Mouse (Mus musculus) kidney, embryonic 15.5 days (tissue): ENCODE measurements at regions not wholly inside any gene's neighbourhood (a gene's known extent, or its start where the extent isn't known, plus 50 kb on each side); places are given as distances from the start of the nearest gene placed in this dataset.

ENCODE experiments used
- ATAC-seq: fragments of 200-750 bp; cut with Nextera tagmentation; replicated peaks from 2 replicates; pipeline ENCODE4 v1.8.0; 2017; ENCODE audit warnings: moderate TSS enrichment; ENCODE audit not compliant: low FRiP score
- H3K27ac ChIP-seq: fragments of 300-500 bp; sonication (generic); 2 replicates; pipeline ENCODE4 v1.5.1; 2015; ENCODE audit warnings: mild to moderate bottlenecking, inconsistent platforms
- H3K27me3 ChIP-seq: fragments of 300-500 bp; sonication (generic); 2 replicates; pipeline ENCODE4 v1.6.1; 2015; ENCODE audit warnings: inconsistent platforms
- H3K36me3 ChIP-seq: fragments of 300-500 bp; sonication (generic); 2 replicates; pipeline ENCODE4 v1.6.1; 2015; ENCODE audit warnings: inconsistent platforms
- H3K4me1 ChIP-seq: fragments of 300-500 bp; sonication (generic); 2 replicates; pipeline ENCODE4 v1.6.1; 2015; ENCODE audit warnings: inconsistent platforms
- H3K4me2 ChIP-seq: fragments of 300-500 bp; sonication (generic); 2 replicates; pipeline ENCODE4 v1.6.1; 2015; ENCODE audit warnings: moderate library complexity, mild to moderate bottlenecking, inconsistent platforms
- H3K4me3 ChIP-seq: fragments of 300-500 bp; sonication (generic); replicated peaks from 2 replicates; pipeline ENCODE4 v1.5.1; 2015; ENCODE audit warnings: mild to moderate bottlenecking, inconsistent platforms
- H3K9ac ChIP-seq: fragments of 300-500 bp; sonication (generic); 2 replicates; pipeline ENCODE4 v1.6.1; 2015; ENCODE audit warnings: mild to moderate bottlenecking, inconsistent platforms
- H3K9me3 ChIP-seq: fragments of 300-500 bp; sonication (generic); replicated peaks from 2 replicates; pipeline ENCODE4 v1.6.1; 2016; ENCODE audit warnings: inconsistent platforms
- WGBS: fragments of 180-500 bp; shearing (Covaris S2); methylation state at CpG from one replicate; pipeline ENCODE4 v1.1.7; 2015; ENCODE audit warnings: mixed read lengths; 5-methylcytosine and 5-hydroxymethylcytosine counted together

DNA sequence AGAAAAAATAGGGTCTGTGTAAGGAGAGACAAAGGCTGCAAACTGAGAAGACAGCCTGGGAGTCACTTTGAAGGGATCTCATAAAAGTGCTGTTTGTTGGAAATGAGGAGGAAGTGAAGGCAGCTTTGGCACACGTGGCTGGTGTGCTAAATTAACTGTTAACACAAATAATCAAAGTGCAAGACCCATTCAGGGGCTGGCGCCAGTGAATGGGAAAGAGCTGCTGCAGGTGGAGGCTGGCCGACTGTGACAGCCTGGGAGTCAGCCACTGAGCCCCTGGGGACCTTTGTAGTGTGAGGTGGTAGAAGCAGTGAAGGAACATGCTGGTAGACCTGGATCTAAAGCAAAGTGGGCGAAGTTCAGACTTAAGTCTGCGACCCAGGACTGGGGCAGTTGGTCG, 57.8 kb upstream of the Gm21897 start:
- no peak overlapping the region for H3K9ac ChIP-seq
- peak; percentile 89 for ATAC-seq

DNA sequence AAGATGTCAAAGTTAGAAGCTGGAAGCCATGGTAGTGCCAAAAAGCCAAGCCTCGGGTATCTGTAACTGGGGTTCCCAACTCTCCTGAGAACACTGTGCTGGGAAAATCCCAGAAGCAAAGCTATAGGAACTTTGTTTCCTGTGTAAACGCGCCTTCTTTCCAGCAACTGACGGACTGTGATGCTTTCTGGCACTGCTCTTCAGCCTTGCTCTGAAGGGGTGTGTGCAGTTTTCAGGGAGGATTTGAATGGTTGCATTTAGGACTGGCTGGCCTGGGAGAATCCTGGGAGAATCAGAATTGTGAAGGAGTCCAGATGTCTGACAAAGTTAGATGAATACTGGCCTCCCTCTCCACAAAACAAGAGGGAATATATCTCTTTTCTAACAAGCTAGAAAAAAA, 57.2 kb upstream of the Gm21897 start:
- WGBS, result 50% methylated on average over 4 of the region's 4 CpGs
- Histone ChIP-seq H3K4me3 (no peak overlapping the region), H3K36me3 (no peaks in the 10 kb centered on the region), H3K4me2 (no peak overlapping the region), H3K27ac (peak overlapping the region; percentile 75), H3K9me3 (no peaks in the 10 kb centered on the region), H3K9ac (no peak overlapping the region), H3K27me3 (no peaks in the 10 kb centered on the region), H3K4me1 (peaks cover 15% of the 10 kb centered on the region)
- peak; percentile 53; the same call in 1 of the 2 replicates for ATAC-seq

More for the DNA sequence above, 57.8 kb upstream of the Gm21897 start:
- Histone ChIP-seq H3K4me3 (no peak overlapping the region), H3K27me3 (no peaks in the 10 kb centered on the region), H3K4me1 (peaks cover 15% of the 10 kb centered on the region), H3K4me2 (no peak overlapping the region), H3K36me3 (no peaks in the 10 kb centered on the region), H3K9me3 (no peaks in the 10 kb centered on the region), H3K27ac (peak overlapping the region; percentile 75)
- 28% methylated on average over 6 of the region's 6 CpGs for WGBS
